Mouse (Mus musculus) urinary bladder, postnatal 25 days (tissue): ENCODE measurements around the gene Serpina3i.

ENCODE experiments used
- DNase-seq: peaks from one replicate; pipeline ENCODE4 v3.0.0; 2022; ENCODE audit warnings: low spot score

Serpina3i gene

GRCm38 (mm10) chr12:104298049-104298448 lies 35.1 kb downstream of the Serpina3i start:
- no peak for DNase-seq

DNA sequence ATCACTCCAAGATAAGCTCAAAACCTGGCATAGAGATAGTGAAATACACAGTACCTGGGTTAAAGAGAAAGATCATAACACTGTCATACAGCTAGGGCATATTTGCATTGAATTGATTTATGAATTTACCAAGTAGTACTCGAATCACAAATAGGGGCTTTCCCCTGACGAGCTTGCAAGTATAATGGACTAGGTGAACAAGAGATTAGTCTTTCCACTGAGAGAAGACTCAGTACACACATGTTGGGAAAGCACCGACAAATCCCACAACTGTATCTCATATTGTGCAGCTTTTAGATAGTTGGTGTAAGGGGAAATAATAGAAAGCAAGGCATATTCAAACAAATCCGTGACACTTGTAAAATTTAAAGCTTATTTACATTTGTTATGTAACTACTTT lies 43.1 kb downstream of the Serpina3i start:
- DNase-seq = no peak

GRCm38 (mm10) chr12:104314253-104314652 lies 51.3 kb downstream of the Serpina3i start, which contains the start of gene Serpina3j:
Serpina3j (plus strand) TSS chr12:104314553.
- no peak for DNase-seq
